Mouse (Mus musculus): ENCODE measurements at regions not wholly inside any gene's neighbourhood (a gene's known extent, or its start where the extent isn't known, plus 50 kb on each side); places are given as distances from the start of the nearest gene placed in this dataset.

DNA sequence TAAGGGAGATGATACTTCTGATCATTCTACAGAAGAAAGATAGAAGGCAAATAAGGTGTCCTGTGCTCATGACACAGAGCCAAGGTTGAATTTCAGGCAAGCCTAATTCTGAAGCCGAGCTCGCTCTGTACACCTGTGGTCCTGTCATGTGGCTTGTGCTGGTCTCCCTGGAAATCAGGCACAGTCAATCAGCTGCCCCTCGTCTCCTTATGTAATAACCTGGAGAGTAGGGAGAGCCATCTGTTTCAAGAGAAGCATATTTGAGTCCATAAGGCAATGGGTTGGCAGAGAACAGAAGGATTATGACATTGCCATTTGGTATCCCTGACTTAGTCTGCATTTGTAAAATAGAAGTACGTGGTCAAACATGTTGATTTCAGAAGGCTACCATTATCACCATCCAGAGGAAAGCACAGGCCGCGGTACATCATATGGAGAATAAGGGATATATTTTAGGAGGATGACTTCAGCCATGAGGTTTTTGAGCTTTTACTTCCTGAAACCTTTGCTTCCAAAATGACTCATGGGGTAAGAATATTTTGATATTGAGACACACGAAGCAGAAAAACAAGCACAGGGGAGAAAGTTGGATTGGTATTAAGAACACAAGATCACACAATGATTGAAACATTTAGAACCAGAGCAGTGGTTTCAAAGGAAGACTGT lies 211.9 kb downstream of the Btg1 start:
- 69% methylated on average over 7 of the region's 7 CpGs for WGBS (ENCODE audit: insufficient replicate concordance)
- no peaks in the 10 kb centered on the region for H3K27me3 ChIP-seq
- ATAC-seq (ENCODE audit: insufficient read depth): no peak
- no peak overlapping the region for H3K4me2 ChIP-seq
- no peak overlapping the region for H3K27ac ChIP-seq (replicated peaks)
- no peaks in the 10 kb centered on the region for H3K9me3 ChIP-seq (replicated peaks)
- H3K4me3 ChIP-seq (replicated peaks): no peak overlapping the region
- no peak overlapping the region for H3K9ac ChIP-seq
- H3K4me1 ChIP-seq (replicated peaks): no peaks in the 10 kb centered on the region
- no peaks in the 10 kb centered on the region for H3K36me3 ChIP-seq (replicated peaks)

DNA sequence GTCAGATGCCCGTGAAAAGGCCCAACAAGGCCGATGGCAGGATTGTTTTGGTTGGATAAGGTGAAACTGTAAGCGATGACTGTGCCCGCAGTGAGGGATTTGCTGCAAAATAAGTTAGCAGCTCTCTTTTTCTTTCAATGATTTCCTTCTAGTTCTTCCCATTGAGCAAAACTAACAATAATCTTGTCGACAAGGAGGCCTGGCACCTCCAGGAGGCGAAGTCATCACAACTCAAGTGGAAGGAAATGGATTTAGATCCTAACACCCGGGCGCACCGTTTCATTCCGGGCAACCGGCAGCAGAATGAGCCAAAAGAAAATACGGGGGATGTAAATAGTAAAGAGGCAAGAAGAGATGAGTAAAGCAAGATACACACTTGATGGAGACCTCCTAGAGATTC lies 214.3 kb downstream of the Btg1 start:
- Histone ChIP-seq H3K4me1 (replicated peaks) (no peaks in the 10 kb centered on the region), H3K9me3 (replicated peaks) (no peaks in the 10 kb centered on the region), H3K27ac (replicated peaks) (no peak overlapping the region), H3K27me3 (no peaks in the 10 kb centered on the region), H3K4me2 (no peak overlapping the region), H3K9ac (no peak overlapping the region), H3K4me3 (replicated peaks) (no peak overlapping the region), H3K36me3 (replicated peaks) (no peaks in the 10 kb centered on the region)
- WGBS (ENCODE audit: insufficient replicate concordance): 74% methylated on average over 12 of the region's 12 CpGs
- no peak for ATAC-seq (ENCODE audit: insufficient read depth)

DNA sequence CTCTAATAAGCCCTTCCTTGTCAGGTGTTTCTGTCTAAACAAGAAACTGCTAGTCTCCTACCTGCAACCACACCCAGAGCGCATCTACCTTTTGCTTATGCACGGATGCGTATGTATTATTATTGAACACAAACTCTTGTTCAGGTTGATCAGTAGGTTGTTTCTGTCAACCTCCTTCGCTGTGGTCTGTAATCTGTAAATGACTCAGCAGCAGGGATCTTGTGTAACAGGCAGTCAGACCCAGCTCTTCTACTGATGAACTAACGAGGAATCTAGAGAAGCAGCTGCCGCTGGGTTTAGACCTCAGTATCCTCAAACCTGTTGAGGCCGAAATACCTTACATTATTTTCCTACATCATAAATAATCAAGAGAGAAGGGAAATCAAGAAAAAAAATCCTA lies 220.4 kb downstream of the Btg1 start:
- H3K27me3 ChIP-seq: no peaks in the 10 kb centered on the region
- no peak overlapping the region for H3K4me2 ChIP-seq
- ATAC-seq (ENCODE audit: insufficient read depth): no peak
- no peaks in the 10 kb centered on the region for H3K9me3 ChIP-seq (replicated peaks)
- no peaks in the 10 kb centered on the region for H3K4me1 ChIP-seq (replicated peaks)
- 57% methylated on average over 7 of the region's 7 CpGs for WGBS (ENCODE audit: insufficient replicate concordance)
- H3K36me3 ChIP-seq (replicated peaks): no peaks in the 10 kb centered on the region
- H3K9ac ChIP-seq: no peak overlapping the region
- no peak overlapping the region for H3K27ac ChIP-seq (replicated peaks)
- no peak overlapping the region for H3K4me3 ChIP-seq (replicated peaks)

DNA sequence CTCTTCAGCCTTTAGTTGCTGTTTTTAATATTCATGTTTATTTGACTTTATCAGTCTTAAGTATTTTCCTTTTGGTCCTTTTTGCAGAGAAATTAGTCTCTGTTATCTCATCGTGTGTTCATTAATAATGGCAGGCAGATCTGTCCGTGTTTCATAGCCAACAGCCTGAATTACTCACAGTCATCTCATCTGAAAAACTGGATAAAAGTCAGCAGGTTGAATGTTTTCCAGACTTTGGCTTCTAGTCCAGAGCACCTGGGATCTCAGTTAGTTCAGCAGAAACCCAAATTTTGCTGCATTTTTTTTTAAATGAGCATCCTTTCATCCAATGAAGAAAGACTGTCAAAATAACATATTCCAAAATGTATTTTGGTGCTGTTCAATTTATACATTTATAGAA lies 224.3 kb downstream of the Btg1 start:
- WGBS (ENCODE audit: insufficient replicate concordance): 57% methylated on average over 2 of the region's 2 CpGs
- H3K4me3 ChIP-seq (replicated peaks): no peak overlapping the region
- H3K4me1 ChIP-seq (replicated peaks): no peaks in the 10 kb centered on the region
- ATAC-seq (ENCODE audit: insufficient read depth): no peak
- no peaks in the 10 kb centered on the region for H3K9me3 ChIP-seq (replicated peaks)
- no peaks in the 10 kb centered on the region for H3K36me3 ChIP-seq (replicated peaks)
- H3K27ac ChIP-seq (replicated peaks): no peak overlapping the region
- H3K27me3 ChIP-seq: no peaks in the 10 kb centered on the region
- H3K4me2 ChIP-seq: no peak overlapping the region
- H3K9ac ChIP-seq: no peak overlapping the region

DNA sequence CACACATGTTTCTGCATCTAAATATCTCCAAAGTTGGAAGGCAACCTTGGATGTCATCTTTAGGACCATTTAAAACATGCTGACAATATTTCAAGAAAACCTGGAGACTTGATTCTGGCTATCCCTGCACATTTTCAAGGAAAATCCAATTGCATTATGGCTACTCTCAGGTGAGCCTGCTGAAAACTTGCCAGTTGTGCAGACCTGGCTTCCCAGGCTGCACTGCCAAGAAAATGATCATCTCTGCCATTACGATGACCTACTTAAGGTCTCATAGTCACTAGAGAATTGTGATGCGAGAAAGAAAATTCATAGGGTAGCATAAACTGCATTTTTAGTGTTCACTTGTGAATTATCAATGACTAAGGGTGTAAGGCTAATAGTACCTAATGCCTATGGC lies 225.2 kb downstream of the Btg1 start:
- H3K4me2 ChIP-seq: no peak overlapping the region
- 65% methylated on average over 2 of the region's 2 CpGs for WGBS (ENCODE audit: insufficient replicate concordance)
- no peaks in the 10 kb centered on the region for H3K9me3 ChIP-seq (replicated peaks)
- no peaks in the 10 kb centered on the region for H3K36me3 ChIP-seq (replicated peaks)
- no peak overlapping the region for H3K4me3 ChIP-seq (replicated peaks)
- no peak for ATAC-seq (ENCODE audit: insufficient read depth)
- no peak overlapping the region for H3K9ac ChIP-seq
- no peaks in the 10 kb centered on the region for H3K27me3 ChIP-seq
- no peak overlapping the region for H3K27ac ChIP-seq (replicated peaks)
- no peaks in the 10 kb centered on the region for H3K4me1 ChIP-seq (replicated peaks)

DNA sequence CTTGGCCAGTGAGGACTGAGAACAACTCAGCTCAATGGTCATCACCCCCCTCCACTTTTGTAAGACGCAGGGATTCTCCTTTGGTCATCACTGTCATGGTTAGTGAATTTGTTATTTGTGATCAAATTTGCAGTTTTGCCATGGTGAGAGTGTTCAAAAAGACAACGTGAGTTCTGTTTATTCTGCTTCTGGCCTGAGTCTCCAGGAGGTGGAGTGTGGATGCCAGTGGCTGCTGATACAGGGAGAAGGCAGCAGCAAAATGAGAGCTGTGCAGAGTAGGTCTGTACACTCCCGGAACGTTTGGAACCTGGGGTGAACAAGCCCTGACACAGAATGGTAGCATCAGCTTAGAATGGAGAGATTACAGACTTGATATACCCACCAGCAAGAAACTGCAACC lies 229.1 kb downstream of the Btg1 start:
- Histone ChIP-seq H3K36me3 (replicated peaks) (no peaks in the 10 kb centered on the region), H3K4me3 (replicated peaks) (no peak overlapping the region), H3K27ac (replicated peaks) (no peak overlapping the region), H3K9ac (no peak overlapping the region), H3K4me2 (no peak overlapping the region), H3K4me1 (replicated peaks) (no peaks in the 10 kb centered on the region), H3K27me3 (no peaks in the 10 kb centered on the region), H3K9me3 (replicated peaks) (no peaks in the 10 kb centered on the region)
- ATAC-seq (ENCODE audit: insufficient read depth): no peak
- WGBS (ENCODE audit: insufficient replicate concordance): 59% methylated on average over 4 of the region's 4 CpGs

DNA sequence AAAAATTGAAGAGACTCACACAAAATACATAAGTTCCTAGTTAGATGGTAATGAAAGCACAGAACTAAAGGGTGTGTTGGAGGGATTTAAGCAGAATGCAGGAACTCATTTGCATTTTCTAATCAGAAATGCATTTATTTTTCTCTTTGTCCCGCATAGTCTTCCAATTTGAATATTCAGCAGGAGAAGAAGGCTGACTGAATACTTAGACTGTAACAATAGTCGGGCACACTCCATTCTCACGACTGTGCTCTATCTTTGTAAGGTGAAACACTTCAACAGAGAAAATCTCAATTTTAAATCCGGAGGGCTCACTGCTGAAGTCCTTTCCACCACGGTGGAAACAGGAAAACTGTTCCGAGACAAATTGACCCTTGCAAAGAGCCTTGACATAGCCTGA lies 230.2 kb downstream of the Btg1 start:
- Histone ChIP-seq H3K27me3 (no peaks in the 10 kb centered on the region), H3K9ac (no peak overlapping the region), H3K4me1 (replicated peaks) (no peaks in the 10 kb centered on the region), H3K27ac (replicated peaks) (no peak overlapping the region), H3K9me3 (replicated peaks) (no peaks in the 10 kb centered on the region), H3K36me3 (replicated peaks) (no peaks in the 10 kb centered on the region), H3K4me2 (no peak overlapping the region), H3K4me3 (replicated peaks) (no peak overlapping the region)
- WGBS (ENCODE audit: insufficient replicate concordance): 55% methylated on average over 6 of the region's 6 CpGs
- ATAC-seq (ENCODE audit: insufficient read depth): no peak

DNA sequence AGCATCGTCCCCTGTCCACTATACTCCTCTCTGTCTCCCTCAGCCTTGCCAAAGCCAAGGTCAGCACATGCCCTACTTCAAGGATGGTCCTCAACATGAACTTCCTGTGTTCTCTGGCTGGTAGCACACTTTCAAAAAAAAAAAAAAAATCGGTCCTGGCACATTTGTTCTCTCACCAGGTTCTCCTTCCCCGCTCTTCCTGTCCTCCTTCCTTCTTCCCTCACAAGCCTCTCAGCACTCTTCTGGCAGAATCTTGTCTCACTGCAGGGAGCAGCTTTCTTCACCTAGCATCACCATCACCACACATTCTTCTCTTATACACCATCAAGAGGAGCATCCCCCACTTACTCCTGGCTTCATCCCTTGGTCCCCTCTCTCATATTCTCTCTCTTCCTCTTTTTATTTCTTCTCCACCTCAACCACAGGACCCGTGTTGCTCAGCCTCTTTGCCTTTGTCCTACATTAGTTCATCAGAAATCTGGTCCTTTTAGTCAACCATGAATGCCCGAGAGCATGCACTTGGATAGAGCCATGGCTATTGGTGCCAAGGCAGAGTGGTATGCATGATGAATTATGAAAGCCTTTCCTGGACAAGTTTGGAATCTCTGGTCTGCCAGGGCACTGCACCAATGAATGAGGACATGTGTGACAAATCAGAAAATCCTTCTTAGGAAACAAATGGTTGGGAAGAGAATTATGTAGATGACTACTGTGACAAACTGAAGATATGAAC lies 230.8 kb downstream of the Btg1 start:
- H3K4me1 ChIP-seq (replicated peaks): no peaks in the 10 kb centered on the region
- 47% methylated on average over 5 of the region's 5 CpGs for WGBS (ENCODE audit: insufficient replicate concordance)
- H3K27me3 ChIP-seq: no peaks in the 10 kb centered on the region
- no peak for ATAC-seq (ENCODE audit: insufficient read depth)
- no peak overlapping the region for H3K4me2 ChIP-seq
- H3K9me3 ChIP-seq (replicated peaks): no peaks in the 10 kb centered on the region
- no peak overlapping the region for H3K4me3 ChIP-seq (replicated peaks)
- no peaks in the 10 kb centered on the region for H3K36me3 ChIP-seq (replicated peaks)
- H3K9ac ChIP-seq: no peak overlapping the region
- no peak overlapping the region for H3K27ac ChIP-seq (replicated peaks)

DNA sequence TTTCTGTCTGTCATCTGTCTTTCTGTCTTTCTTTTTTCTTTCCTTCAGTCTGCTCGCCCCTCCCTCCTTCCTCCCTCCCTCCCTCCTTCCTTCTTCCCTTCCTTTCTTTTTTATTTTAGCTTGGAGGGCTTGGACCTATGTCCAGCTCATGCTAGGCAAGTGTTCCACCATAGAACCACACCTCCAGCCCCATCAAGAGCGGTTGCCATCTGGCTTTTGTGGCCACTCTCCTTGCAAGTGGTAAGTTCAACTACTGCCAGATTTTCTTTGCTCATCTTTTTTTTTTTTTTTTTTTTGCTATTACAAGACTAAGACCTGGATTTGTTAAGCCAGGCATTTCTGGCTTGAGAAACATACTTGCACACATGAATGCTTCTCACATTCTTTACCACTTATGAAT lies 231.7 kb downstream of the Btg1 start:
- WGBS (ENCODE audit: insufficient replicate concordance): 50% methylated on average over 2 of the region's 2 CpGs
- Histone ChIP-seq H3K27me3 (no peaks in the 10 kb centered on the region), H3K9ac (no peak overlapping the region), H3K4me1 (replicated peaks) (no peaks in the 10 kb centered on the region), H3K4me3 (replicated peaks) (no peak overlapping the region), H3K9me3 (replicated peaks) (no peaks in the 10 kb centered on the region), H3K4me2 (no peak overlapping the region), H3K27ac (replicated peaks) (no peak overlapping the region), H3K36me3 (replicated peaks) (no peaks in the 10 kb centered on the region)
- ATAC-seq (ENCODE audit: insufficient read depth): no peak

DNA sequence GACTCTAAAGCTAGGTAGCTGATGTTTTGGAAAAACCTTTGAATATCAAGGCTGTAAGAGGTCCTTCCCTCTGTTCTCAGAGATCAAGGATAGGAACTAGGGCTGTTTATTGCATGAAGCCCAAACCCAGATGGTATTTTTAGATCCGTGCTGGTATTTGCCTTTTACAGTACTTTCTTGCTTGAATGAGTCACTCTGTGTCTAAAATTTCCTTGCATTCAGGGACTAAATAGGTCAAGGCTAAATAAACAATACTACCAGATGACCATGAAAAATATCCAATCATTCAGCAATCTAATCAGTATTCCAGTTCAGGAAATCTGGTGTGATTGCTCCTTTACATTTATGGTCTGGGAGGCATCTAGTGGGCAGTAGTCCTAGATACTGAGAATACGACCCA lies 243.6 kb downstream of the Btg1 start:
- no peaks in the 10 kb centered on the region for H3K36me3 ChIP-seq (replicated peaks)
- no peak overlapping the region for H3K4me3 ChIP-seq (replicated peaks)
- H3K9ac ChIP-seq: no peak overlapping the region
- no peak overlapping the region for H3K27ac ChIP-seq (replicated peaks)
- ATAC-seq (ENCODE audit: insufficient read depth): no peak
- H3K9me3 ChIP-seq (replicated peaks): no peaks in the 10 kb centered on the region
- no peaks in the 10 kb centered on the region for H3K4me1 ChIP-seq (replicated peaks)
- 67% methylated on average over 2 of the region's 2 CpGs for WGBS (ENCODE audit: insufficient replicate concordance)
- no peaks in the 10 kb centered on the region for H3K27me3 ChIP-seq
- no peak overlapping the region for H3K4me2 ChIP-seq

DNA sequence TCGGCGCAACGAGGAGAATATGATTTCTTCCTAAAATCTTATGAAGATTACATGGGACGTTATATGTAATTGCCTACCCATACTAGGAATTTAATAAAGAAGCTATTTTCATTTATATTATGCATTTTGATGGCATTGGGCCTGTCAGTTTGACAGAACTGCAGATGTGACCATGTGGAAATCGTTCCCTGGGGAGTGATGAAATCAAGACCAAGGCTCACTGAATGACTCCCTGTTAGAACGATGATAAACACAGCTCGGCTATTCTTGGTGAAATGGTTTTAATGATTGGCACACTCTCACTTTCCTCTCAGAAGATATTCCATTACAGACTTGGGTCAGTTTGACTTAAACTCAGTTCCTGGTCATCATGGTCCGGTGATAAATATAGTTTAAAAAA lies 246.4 kb downstream of the Btg1 start:
- Histone ChIP-seq H3K4me1 (replicated peaks) (no peaks in the 10 kb centered on the region), H3K9ac (no peak overlapping the region), H3K9me3 (replicated peaks) (no peaks in the 10 kb centered on the region), H3K4me2 (no peak overlapping the region), H3K4me3 (replicated peaks) (no peak overlapping the region), H3K27ac (replicated peaks) (no peak overlapping the region), H3K27me3 (no peaks in the 10 kb centered on the region), H3K36me3 (replicated peaks) (no peaks in the 10 kb centered on the region)
- ATAC-seq (ENCODE audit: insufficient read depth): no peak
- WGBS (ENCODE audit: insufficient replicate concordance): 65% methylated on average over 8 of the region's 8 CpGs

DNA sequence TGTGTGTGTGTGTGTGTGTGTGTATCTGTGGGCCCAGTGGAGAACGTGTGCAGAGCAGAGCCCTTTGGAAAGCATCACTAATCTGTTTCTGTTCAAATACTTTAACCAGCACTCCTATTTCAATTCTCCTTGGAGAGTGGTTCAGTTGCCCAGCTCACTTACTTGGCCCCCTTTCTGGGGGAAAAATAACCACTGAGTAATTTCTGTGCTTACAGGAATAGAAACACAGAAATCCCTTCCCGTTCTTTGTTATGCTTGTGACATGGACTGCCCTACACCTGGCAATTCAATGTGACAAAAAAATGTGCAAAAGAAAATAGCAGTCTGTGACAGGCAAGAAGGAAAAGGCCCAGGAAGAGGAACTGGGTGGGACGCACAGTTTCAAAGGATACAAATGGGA lies 249.7 kb downstream of the Btg1 start:
- Histone ChIP-seq H3K27ac (replicated peaks) (no peak overlapping the region), H3K36me3 (replicated peaks) (no peaks in the 10 kb centered on the region), H3K4me3 (replicated peaks) (no peak overlapping the region), H3K4me1 (replicated peaks) (no peaks in the 10 kb centered on the region), H3K4me2 (no peak overlapping the region), H3K9me3 (replicated peaks) (no peaks in the 10 kb centered on the region), H3K27me3 (no peaks in the 10 kb centered on the region), H3K9ac (no peak overlapping the region)
- 66% methylated on average over 3 of the region's 3 CpGs for WGBS (ENCODE audit: insufficient replicate concordance)
- ATAC-seq (ENCODE audit: insufficient read depth): no peak
